Mouse (Mus musculus) liver, adult 2 months (tissue): ENCODE results near the gene Fam126a.

Experiments used
- CTCF ChIP-seq: fragments of 200-500 bp; IDR thresholded peaks from 2 replicates; pipeline ENCODE4 v1.5.1; 2011; ENCODE audit warnings: low read depth, low read length, control low read depth
- POLR2A ChIP-seq: fragments of 200-500 bp; IDR thresholded peaks from 2 replicates; pipeline ENCODE4 v1.6.1; 2011; ENCODE audit warnings: low read length, control low read depth; ENCODE audit not compliant: insufficient read depth; ENCODE audit errors: extremely low read depth

DNA sequence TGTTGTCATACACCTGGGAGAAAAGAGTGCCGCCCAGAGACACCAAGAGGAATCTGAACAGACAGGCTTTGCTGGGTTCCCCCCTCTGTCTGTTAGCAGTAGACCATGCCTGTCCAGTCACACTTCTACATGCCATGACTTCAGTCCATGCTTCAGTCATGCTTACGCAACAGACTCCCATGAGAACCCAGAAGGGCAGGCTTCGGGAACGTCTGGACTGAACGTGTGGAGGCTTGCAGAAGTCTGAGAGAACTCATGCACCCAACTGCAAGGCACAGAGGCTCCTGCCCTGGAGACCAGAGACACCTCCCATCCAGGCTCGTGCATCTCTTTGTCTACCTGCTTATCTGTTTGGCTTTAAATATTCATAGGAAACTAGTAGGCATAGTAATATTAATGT, 6.2 kb upstream of the Fam126a start:
- TF ChIP-seq CTCF (no peak), POLR2A (no peak)
